Mouse (Mus musculus) CH12.LX (cell line): ENCODE results near the gene Sacs. TPM values are rescaled to one million over a fixed set of nuclear protein-coding genes. Genes with fewer than 3 reads are reported as not detected.

Source experiments
- DNase-seq: peaks from one replicate; pipeline ENCODE4 v3.0.0-alpha.2; 2013; ENCODE audit errors: extremely low read depth
- H3K27ac ChIP-seq: 2 replicates; pipeline ENCODE4 v1.5.1; 2012; ENCODE audit warnings: low read depth, mild to moderate bottlenecking, control low read depth, moderate library complexity; ENCODE audit not compliant: insufficient read depth
- H3K27me3 ChIP-seq: replicated peaks from 2 replicates; pipeline ENCODE3; 2012; ENCODE audit warnings: inconsistent platforms
- H3K36me3 ChIP-seq, 2 experiments: replicated peaks in 1 of 2; 2 replicates each; pipeline versions ENCODE3 to v1.6.1; 2012; ENCODE audit warnings: inconsistent platforms in 1 of 2, low read length in 1 of 2, mild to moderate bottlenecking in 1 of 2, mixed read lengths in 1 of 2, moderate library complexity in 1 of 2; ENCODE audit not compliant: control insufficient read depth in 1 of 2, insufficient read depth in 1 of 2
- H3K4me1 ChIP-seq, 2 experiments: 2 replicates each; pipeline ENCODE4 v1.6.1; 2012; ENCODE audit warnings: inconsistent platforms in 1 of 2, moderate library complexity in 1 of 2; ENCODE audit not compliant: insufficient read depth in 2 of 2, control insufficient read depth in 1 of 2
- H3K4me2 ChIP-seq: 2 replicates; pipeline ENCODE4 v1.6.1; 2012; ENCODE audit warnings: low read depth, mild to moderate bottlenecking, control low read depth; ENCODE audit not compliant: poor library complexity, insufficient read depth, severe bottlenecking
- H3K4me3 ChIP-seq, 3 experiments: fragments of 150-350 bp in 1 of 3; sonication (generic) in 1 of 3; replicated peaks in 1 of 3; 2 replicates each; pipeline versions ENCODE3 to v1.5.1; 2011 to 2012; ENCODE audit warnings: low read depth in 2 of 3, low read length in 2 of 3, mild to moderate bottlenecking in 2 of 3, moderate library complexity in 2 of 3, control low read depth in 1 of 3, improper control_type of control experiment in 1 of 3, inconsistent platforms in 1 of 3, mixed read lengths in 1 of 3; ENCODE audit not compliant: poor library complexity in 1 of 3
- H3K79me2 ChIP-seq: replicated peaks from 2 replicates; pipeline ENCODE4 v1.6.1; 2012; ENCODE audit warnings: mild to moderate bottlenecking, moderate library complexity; ENCODE audit not compliant: control insufficient read depth, poor library complexity, insufficient read depth, severe bottlenecking; ENCODE audit errors: extremely low read depth
- H3K9ac ChIP-seq: 2 replicates; pipeline ENCODE4 v1.6.1; 2012; ENCODE audit warnings: low read depth, mild to moderate bottlenecking, control low read depth, moderate library complexity; ENCODE audit not compliant: insufficient read depth
- H3K9me3 ChIP-seq: replicated peaks from 2 replicates; pipeline ENCODE3; 2012; ENCODE audit warnings: low read length, inconsistent platforms, mixed read lengths
- BHLHE40 ChIP-seq: IDR thresholded peaks from 2 replicates; pipeline ENCODE4 v1.6.1; 2011; ENCODE audit warnings: mild to moderate bottlenecking, low read depth, low read length, improper control_type of control experiment
- CHD1 ChIP-seq: IDR thresholded peaks from 2 replicates; pipeline ENCODE4 v1.6.1; 2012; ENCODE audit warnings: low read depth, low read length, improper control_type of control experiment, inconsistent platforms
- CTCF ChIP-seq, 2 experiments: IDR thresholded peaks in 1 of 2; conservative IDR thresholded peaks in 1 of 2; 2 replicates each; pipeline ENCODE4 v1.5.1; 2011 to 2012; ENCODE audit warnings: low read depth in 2 of 2, low read length in 2 of 2, improper control_type of control experiment in 1 of 2, inconsistent platforms in 1 of 2, mild to moderate bottlenecking in 1 of 2, moderate library complexity in 1 of 2
- HCFC1 ChIP-seq: IDR thresholded peaks from 2 replicates; pipeline ENCODE4 v1.6.1; 2012; ENCODE audit warnings: low read depth, mild to moderate bottlenecking, inconsistent platforms, low read length, improper control_type of control experiment
- IRF4 ChIP-seq: IDR thresholded peaks from 2 replicates; pipeline ENCODE4 v1.6.1; 2014; ENCODE audit warnings: low read depth, mild to moderate bottlenecking, inconsistent platforms, low read length, improper control_type of control experiment
- JUND ChIP-seq: conservative IDR thresholded peaks from 2 replicates; pipeline ENCODE4 v1.6.1; 2011; ENCODE audit warnings: low read depth, low read length, improper control_type of control experiment
- KAT2A ChIP-seq: IDR thresholded peaks from 2 replicates; pipeline ENCODE4 v1.6.1; 2012; ENCODE audit warnings: low read length, improper control_type of control experiment, inconsistent platforms; ENCODE audit not compliant: insufficient replicate concordance
- MEF2A ChIP-seq: IDR thresholded peaks from 2 replicates; pipeline ENCODE4 v1.6.1; 2014; ENCODE audit warnings: low read depth, mild to moderate bottlenecking, inconsistent platforms, low read length, improper control_type of control experiment, borderline replicate concordance
- MXI1 ChIP-seq: IDR thresholded peaks from 2 replicates; pipeline ENCODE4 v1.6.1; 2011; ENCODE audit warnings: mild to moderate bottlenecking, low read depth, low read length, improper control_type of control experiment
- MYC ChIP-seq: IDR thresholded peaks from 2 replicates; pipeline ENCODE4 v1.6.1; 2011; ENCODE audit warnings: low read depth, mild to moderate bottlenecking, improper control_type of control experiment, low read length
- PAX5 ChIP-seq: IDR thresholded peaks from 2 replicates; pipeline ENCODE4 v1.6.1; 2012; ENCODE audit warnings: low read length, inconsistent platforms, mixed read lengths
- RAD21 ChIP-seq: IDR thresholded peaks from 2 replicates; pipeline ENCODE4 v1.6.1; 2011; ENCODE audit warnings: low read depth, mild to moderate bottlenecking, low read length, improper control_type of control experiment, moderate library complexity
- RCOR1 ChIP-seq: conservative IDR thresholded peaks from 2 replicates; pipeline ENCODE4 v1.6.1; 2012; ENCODE audit warnings: low read depth, mild to moderate bottlenecking, inconsistent platforms, low read length, improper control_type of control experiment
- SIN3A ChIP-seq: IDR thresholded peaks from 2 replicates; pipeline ENCODE4 v1.6.1; 2012; ENCODE audit warnings: low read length, improper control_type of control experiment, inconsistent platforms
- TBP ChIP-seq: conservative IDR thresholded peaks from 2 replicates; pipeline ENCODE4 v1.6.1; 2011; ENCODE audit warnings: low read depth, low read length, improper control_type of control experiment
- TCF12 ChIP-seq: IDR thresholded peaks from 2 replicates; pipeline ENCODE4 v1.6.1; 2014; ENCODE audit warnings: low read depth, mild to moderate bottlenecking, inconsistent platforms, low read length, improper control_type of control experiment
- UBTF ChIP-seq: IDR thresholded peaks from 2 replicates; pipeline ENCODE4 v1.6.1; 2012; ENCODE audit warnings: low read depth, mild to moderate bottlenecking, inconsistent platforms, low read length, improper control_type of control experiment, moderate library complexity
- ZC3H11A ChIP-seq: IDR thresholded peaks from 2 replicates; pipeline ENCODE4 v1.6.1; 2012; ENCODE audit warnings: low read depth, mild to moderate bottlenecking, inconsistent platforms, low read length, improper control_type of control experiment
- ZNF384 ChIP-seq: IDR thresholded peaks from 2 replicates; pipeline ENCODE4 v1.6.1; 2012; ENCODE audit warnings: low read depth, low read length, improper control_type of control experiment, inconsistent platforms
- dilution Hi-C: fragments of 300-500 bp; cut with MboI; formaldehyde crosslinking; loops from 2 replicates; pipeline ENCODE4 v1.14.3; 2020; ENCODE audit warnings: low sequenced_read_pairs; ENCODE audit not compliant: extremely low pct_unique_long_range_greater_than_20kb, extremely low pct_ligation_motif_present
- in situ Hi-C: fragments of 300-500 bp; cut with MboI; formaldehyde crosslinking; loops from 3 replicates; pipeline ENCODE4 v1.14.3; 2019; ENCODE audit warnings: low sequenced_read_pairs, low pct_ligation_motif_present, low pct_unique_long_range_greater_than_20kb, mixed read lengths
- polyA plus RNA-seq: library from polyadenylated mRNA; unstranded; fragments of >175 nt; gene quantifications from 2 replicates; pipeline ENCODE4 v1.2.1, GENCODE M21; 2012; ENCODE audit warnings: low read depth; ENCODE audit not compliant: insufficient read length
- total RNA-seq, 2 experiments: library from RNA; depleted of rRNA; stranded (reverse); fragments of 300-350 nt in 1 of 2; fragments of >200 nt in 1 of 2; gene quantifications; 2 replicates each; pipeline ENCODE4 v1.2.3; 2012 to 2014

The Sacs gene
- total and polyA plus RNA-seq, 3 experiments = 5.3 to 6.7 (median 6.6) TPM

GRCm38 (mm10) chr14:61221166-61221565 is 82.9 kb downstream of the Sacs start:
- dilution Hi-C loops = no loop called here
- H3K4me3 ChIP-seq = no peak overlapping the region
- H3K9ac ChIP-seq = no peak overlapping the region
- no peaks in the 10 kb centered on the region for H3K27me3 ChIP-seq
- no peaks in the 10 kb centered on the region for H3K36me3 ChIP-seq
- TF ChIP-seq BHLHE40 (no peak), RAD21 (no peak), TBP (no peak), MXI1 (no peak), CHD1 (no peak), HCFC1 (no peak), CTCF (conservative IDR thresholded peaks at IDR 0.05 in 1 of 2, IDR thresholded peaks at IDR 0.05 in 1 of 2; ENCODE audit: low read depth in 2 of 2, low read length in 2 of 2) (no peak), KAT2A (no peak), MEF2A (no peak), IRF4 (no peak), JUND (no peak), MYC (no peak), TCF12 (no peak), ZC3H11A (no peak)
- TF ChIP-seq, all 38 proteins: peak for 0
- Histone ChIP-seq H3K4me2 (no peak overlapping the region), H3K79me2 (no peaks in the 10 kb centered on the region), H3K4me1 (peaks cover 0 to under 1% of the 10 kb centered on the region in 2 experiments; a peak in 1 of 4 replicates), H3K27ac (no peak overlapping the region), H3K9me3 (no peaks in the 10 kb centered on the region)
- in situ Hi-C loops = no loop called here
- no peak for DNase-seq

GRCm38 (mm10) chr14:61222506-61222905 is 84.2 kb downstream of the Sacs start:
- DNase-seq = no peak
- H3K9me3 ChIP-seq = no peaks in the 10 kb centered on the region
- H3K4me1 ChIP-seq = peaks cover 0 to 2% of the 10 kb centered on the region in 2 experiments; a peak in 1 of 4 replicates
- H3K36me3 ChIP-seq = no peaks in the 10 kb centered on the region
- H3K9ac ChIP-seq = no peak overlapping the region
- H3K27me3 ChIP-seq = no peaks in the 10 kb centered on the region
- no peak overlapping the region for H3K4me2 ChIP-seq
- no peaks in the 10 kb centered on the region for H3K79me2 ChIP-seq
- TF ChIP-seq RCOR1 (no peak), IRF4 (no peak), CHD1 (no peak), SIN3A (no peak), ZNF384 (no peak), MYC (no peak), PAX5 (no peak), UBTF (no peak)
- no peak overlapping the region for H3K27ac ChIP-seq
- no peak overlapping the region for H3K4me3 ChIP-seq
- dilution Hi-C loops = no loop called here
- in situ Hi-C loops = no loop called here
